Mouse (Mus musculus): ENCODE data around the gene Gm266.
"Not testable (repeated sequence)": the region's sequence is repeated elsewhere in the genome, so short reads cannot be mapped to it uniquely, and the experiment has no call there.

The Gm266 gene

DNA sequence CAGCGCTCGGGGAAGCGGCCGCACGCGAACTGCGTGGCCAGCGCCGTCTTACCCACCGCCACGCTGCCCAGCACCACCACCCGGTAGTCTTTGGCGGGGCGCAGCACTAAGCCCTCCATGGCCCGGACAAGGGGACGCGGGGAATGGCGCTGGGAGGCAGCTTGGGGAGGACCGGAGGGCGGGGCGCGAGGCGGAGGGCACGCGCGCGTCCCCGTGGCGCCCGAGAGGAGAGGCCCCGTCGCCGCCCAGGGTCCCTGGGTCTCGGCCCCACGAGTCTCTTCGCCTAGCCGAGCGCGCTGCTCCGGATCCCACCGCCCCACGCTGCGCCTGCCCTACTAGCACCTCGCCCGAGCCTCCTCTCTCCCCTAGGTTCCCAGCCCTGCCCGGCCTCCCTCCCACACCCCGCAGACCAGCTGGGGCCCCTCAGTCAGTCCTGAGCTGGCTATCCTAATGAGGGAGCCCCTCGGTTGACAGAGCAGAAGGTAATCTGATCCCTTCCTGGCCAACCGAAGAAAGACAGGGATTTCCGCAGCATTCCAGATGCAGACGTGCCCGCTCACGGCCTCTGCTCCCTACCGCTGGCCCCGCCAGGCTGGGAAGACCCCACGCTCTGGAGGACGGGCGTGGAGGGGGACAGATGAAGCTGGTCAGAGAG, at the start of gene Gm266:
Gene Gm266, minus strand, starts transcription at position 172 of the 655 bp plus-strand sequence.
- no peak for DNase-seq (ENCODE audit: low read depth, low spot score)

- DNase-seq (ENCODE audit: low read depth, low spot score), result no peak
Measured at GRCm38 (mm10) chr12:111535281-111535680, 49.7 kb upstream of the Gm266 start.

DNA sequence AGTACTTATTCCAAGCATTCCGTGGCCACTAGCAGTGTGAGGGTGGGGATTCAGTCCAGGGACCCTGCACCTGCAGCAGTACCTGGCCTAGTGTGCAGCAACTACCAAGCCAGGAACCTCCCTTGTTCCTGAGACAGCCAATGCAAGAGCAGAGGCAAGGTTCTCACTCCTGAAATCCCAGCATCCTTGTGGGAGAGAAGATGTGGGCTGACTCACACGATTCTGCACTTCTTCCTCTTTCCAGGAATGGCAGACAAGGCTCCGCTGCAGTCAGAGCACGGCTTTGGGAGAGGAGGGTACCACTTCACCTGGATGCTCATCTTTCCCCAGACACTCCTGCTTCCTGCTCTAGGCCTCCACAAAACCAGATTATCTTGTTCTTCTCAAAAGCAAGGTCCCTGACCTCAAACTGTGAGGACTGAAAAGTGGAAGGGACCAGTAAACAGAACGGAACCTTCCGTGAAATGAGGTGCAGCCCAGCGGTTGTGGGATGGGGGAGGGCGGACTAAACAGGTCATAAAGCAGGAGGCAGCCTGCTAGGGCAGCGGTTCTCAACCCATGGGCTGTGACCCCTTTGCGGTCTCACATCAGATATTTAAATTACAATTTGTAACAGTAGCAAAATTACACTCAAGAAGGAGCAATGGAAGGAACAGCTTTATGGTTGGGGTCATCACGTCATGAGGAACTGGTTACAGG, 47.6 kb upstream of the Gm266 start:
- DNase-seq (ENCODE audit: low read depth, low spot score), result no peak

DNA sequence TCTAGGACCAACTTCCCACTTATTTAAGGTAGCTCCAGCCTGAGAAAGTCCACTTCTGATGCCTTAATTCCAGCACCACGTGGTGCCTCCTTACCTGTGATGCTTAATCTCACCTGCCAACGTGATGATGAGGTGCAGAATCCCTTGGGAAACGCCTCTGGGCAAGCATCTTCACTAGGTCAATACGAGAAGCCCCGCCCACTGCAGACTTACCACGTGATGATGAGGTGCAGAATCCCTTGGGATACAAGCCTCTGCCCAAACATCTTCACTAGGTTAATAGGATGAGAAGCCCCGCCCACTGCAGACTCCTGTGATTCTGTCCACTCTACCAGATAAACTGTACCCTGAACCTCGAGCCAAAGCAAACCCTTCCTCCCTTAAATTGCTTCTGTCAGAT, 43.6 kb upstream of the Gm266 start:
- DNase-seq (ENCODE audit: low read depth, low spot score), result no peak

DNA sequence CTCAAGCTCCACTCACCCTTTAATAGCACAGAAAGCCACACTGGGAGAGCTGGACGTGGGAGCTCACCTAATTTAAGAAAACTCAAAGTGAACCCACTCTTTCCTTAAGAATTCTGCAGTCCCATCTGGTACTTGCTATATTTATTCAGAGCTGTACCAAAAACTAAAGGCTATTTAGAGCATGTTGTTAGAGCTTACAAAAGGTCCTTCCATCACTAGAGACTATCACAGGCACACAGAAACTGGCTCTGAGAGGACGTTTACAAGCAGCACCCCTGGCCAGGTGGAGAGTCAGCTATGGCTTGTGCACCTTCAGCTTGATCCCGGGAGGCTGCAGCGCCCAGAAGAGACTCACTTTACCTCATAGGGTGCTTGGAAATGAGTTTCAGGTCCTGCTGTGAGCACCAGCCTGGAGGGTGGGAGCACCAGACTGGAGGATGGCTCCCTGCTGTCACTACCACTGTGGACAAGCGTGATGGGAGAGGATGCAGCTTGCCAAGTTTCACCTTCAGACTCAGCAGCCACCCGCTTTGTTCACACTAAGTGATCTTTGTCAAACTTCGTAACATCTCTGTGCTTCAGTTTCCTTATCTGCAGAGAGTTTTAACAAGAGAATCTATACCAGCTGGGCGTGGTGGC, 42.1 kb upstream of the Gm266 start:
- DNase-seq (ENCODE audit: low read depth, low spot score), result no peak

- DNase-seq (ENCODE audit: low read depth, low spot score), result no peak
Measured at GRCm38 (mm10) chr12:111524883-111525282, 39.3 kb upstream of the Gm266 start.

GRCm38 (mm10) chr12:111524469-111524868, 38.8 kb upstream of the Gm266 start:
- DNase-seq (ENCODE audit: low read depth, low spot score), result no peak

DNA sequence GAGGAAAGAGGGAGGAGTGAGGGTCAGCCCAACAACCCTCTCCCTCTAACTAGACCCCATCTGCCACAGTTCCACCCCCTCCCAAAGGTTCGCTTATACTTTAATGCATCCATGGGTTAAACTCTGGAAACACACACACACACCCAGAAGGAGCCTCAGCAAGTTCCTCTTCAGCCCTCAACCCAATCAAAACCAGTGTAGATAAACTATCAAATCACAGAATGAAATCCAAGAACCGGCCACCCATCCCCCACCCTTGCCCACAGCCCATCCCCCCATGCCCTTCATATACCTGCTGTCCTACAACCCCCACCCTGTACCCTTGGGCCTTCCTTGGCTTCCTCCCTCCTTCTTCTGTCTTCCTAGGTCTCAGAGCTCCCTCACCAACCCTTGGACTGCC, 35.4 kb upstream of the Gm266 start:
- DNase-seq (ENCODE audit: low read depth, low spot score), result no peak

DNA sequence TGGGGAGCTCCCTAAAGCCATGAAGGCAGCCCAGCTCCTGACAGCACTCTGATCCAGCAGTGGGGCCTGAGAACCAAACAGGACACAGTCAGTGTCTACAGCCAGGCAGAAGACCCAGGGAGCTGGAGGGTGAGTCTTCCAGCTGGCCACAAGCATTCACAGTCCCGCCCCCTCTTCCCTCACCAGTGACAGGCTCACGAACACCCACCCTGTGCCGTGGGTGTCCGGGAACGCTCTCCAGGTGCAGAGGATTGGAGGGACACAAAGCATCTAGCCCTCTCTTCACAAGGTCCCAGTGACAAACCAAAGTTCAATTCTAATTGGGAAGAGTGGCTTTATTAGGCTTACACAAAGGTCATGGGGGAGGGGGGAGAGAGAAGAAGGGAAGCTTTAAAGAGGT, 34.2 kb upstream of the Gm266 start:
- no peak for DNase-seq (ENCODE audit: low read depth, low spot score)

DNA sequence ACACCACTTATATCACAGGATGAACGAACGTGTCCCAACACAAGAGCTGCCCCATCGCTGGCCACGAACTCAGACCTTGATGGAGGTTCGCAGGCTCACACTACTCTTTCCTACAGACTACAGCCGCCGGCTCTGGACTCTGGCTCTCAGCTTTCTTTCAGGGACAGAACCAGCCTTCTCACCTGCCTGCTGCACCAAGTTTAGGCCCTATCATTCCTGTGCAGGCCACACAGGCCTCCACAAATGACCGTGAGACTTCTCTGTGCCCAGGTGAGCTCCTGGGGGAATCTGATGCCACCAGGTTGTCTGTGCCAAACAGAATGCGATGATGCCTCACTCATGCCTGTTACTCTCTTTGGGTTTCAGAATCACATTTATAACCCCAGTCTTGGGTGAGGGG, 32.8 kb upstream of the Gm266 start:
- no peak for DNase-seq (ENCODE audit: low read depth, low spot score)

DNA sequence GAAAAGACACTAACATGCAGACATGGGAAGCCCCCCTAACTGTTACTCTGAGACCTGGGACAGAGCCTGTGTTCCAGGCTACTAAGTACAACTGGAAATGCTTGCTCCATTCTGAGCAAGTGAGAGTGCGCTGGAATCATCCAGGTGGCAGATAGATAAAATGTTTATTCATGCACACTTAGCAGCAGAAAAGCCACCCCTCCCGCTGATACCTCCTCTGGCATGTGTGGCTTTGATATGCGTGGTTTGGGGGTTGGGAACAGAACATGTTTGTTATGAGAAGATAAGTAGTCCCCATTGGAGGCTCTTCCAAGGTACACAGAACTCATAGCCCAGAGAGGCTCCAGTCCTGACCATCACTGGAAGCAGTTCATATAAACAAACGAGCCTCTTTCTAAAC, 32.3 kb upstream of the Gm266 start:
- DNase-seq (ENCODE audit: low read depth, low spot score), result no peak

GRCm38 (mm10) chr12:111516826-111517225, 31.2 kb upstream of the Gm266 start:
- no peak for DNase-seq (ENCODE audit: low read depth, low spot score)

DNA sequence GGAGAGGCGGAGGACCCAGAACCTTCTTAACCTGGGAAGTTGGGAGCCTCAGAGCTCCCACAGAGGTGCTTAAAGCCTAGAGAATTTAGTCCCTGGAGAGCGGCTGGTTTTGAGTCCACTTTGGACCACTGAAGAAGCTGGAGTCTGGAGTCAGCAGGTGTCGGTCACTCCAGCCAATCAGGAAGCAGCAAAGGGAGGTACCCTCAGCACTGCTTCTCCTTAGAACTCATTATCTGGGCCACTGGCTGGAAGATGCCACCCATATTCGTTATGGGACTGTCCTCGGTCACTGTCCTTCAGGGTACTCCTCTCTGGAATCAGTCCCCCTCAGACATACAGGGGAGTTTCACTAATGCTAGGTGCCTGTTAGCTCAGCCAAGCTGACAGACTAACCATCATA, 30.3 kb upstream of the Gm266 start:
- no peak for DNase-seq (ENCODE audit: low read depth, low spot score)

DNA sequence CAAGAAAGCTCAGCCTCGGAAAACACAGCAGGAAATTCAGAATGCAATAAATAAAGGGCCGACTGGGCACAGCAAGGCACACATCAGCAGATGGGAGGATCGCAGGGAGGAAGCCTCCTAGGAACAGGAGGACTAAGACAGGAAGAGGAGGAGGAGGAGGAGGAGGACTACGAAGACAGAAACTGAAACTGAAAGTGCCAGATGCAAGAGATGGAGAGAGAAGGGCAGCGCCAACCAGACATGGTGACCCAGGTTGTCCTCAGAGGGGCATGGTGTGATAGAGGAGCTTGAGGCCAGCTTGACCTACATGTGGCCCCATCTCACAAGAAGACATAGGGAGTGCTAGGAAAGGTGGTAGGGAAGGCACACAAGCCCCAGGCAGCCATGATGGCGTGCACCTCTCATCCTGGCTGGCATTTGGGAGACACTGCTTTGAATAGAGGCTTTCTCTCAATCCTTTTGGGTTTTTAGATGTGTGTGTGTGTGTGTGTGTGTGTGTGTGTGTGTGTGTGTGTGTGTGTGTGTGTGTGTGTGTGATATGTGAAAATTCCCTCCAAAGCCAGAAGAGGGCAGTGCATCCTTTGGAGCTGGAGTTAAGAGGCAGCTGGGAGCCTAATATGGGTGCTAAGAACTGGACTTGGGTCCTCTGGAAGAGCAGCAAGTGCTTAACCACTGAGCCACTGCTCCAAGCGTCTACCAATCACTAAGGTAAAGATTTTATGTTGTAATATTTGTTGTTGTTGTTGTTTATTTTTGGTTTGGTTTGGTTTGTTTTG, 29.4 kb upstream of the Gm266 start:
- no peak for DNase-seq (ENCODE audit: low read depth, low spot score)

- no peak for DNase-seq (ENCODE audit: low read depth, low spot score)
Measured at GRCm38 (mm10) chr12:111514231-111514792, 28.7 kb upstream of the Gm266 start.

GRCm38 (mm10) chr12:111513673-111514072, 28.1 kb upstream of the Gm266 start:
- no peak for DNase-seq (ENCODE audit: low read depth, low spot score)

- DNase-seq (ENCODE audit: low read depth, low spot score), result no peak
Measured at GRCm38 (mm10) chr12:111512572-111513063, 27.0 kb upstream of the Gm266 start.

- DNase-seq (ENCODE audit: low read depth, low spot score), result not testable (repeated sequence)
Measured at GRCm38 (mm10) chr12:111508438-111508837, 22.8 kb upstream of the Gm266 start.

- no peak for DNase-seq (ENCODE audit: low read depth, low spot score)
Measured at GRCm38 (mm10) chr12:111507962-111508361, 22.3 kb upstream of the Gm266 start.

GRCm38 (mm10) chr12:111507001-111507400, 21.4 kb upstream of the Gm266 start:
- no peak for DNase-seq (ENCODE audit: low read depth, low spot score)

GRCm38 (mm10) chr12:111504904-111505303, 19.3 kb upstream of the Gm266 start:
- DNase-seq (ENCODE audit: low read depth, low spot score), result peak; percentile 49

DNA sequence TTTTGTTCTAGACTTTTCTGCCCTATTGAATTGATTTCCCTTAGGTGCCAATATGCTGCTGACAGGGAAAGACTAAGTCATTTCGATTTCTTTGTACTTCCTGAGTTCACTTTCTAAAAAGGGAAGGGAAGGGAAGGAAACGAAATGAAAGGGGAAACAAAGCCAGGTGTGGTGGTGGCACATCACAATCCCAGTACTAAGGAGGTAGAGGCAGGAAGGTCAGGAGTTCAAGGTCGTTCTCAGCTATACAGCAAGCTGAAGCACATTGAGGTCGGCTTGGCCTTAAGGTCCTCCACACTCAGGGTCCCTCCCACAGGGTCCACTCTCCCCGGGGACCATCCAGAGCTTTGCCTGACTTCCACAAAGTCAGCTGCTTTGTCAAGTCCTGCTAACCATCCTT, 17.9 kb upstream of the Gm266 start:
- DNase-seq (ENCODE audit: low read depth, low spot score), result no peak

Measured in WW6 (cell line).